Mouse (Mus musculus): ENCODE measurements around the gene Cfap100. TPM values are rescaled to one million over a fixed set of nuclear protein-coding genes. Genes with fewer than 3 reads are reported as not detected.

The Cfap100 gene
- polyA plus RNA-seq, 1 experiment from 2014 or later: 0.44 TPM

- Histone ChIP-seq H3K9me3 (no peaks in the 10 kb centered on the region), H3K36me3 (no peaks in the 10 kb centered on the region), H3K4me1 (peaks cover 3% of the 10 kb centered on the region; the same call in 1 of the 2 replicates), H3K27me3 (no peaks in the 10 kb centered on the region), H3K4me2 (no peak overlapping the region), H3K9ac (no peak overlapping the region), H3K27ac (no peak overlapping the region), H3K4me3 (no peak overlapping the region)
- WGBS: 80% methylated on average over 5 of the region's 5 CpGs
- no peak for ATAC-seq (ENCODE audit: insufficient number of reproducible peaks, low FRiP score, low TSS enrichment, low read depth)
Measured at GRCm38 (mm10) chr6:90453751-90454150, 25.2 kb upstream of the Cfap100 start.

- Histone ChIP-seq H3K36me3 (no peaks in the 10 kb centered on the region), H3K4me1 (peaks cover 3% of the 10 kb centered on the region; the same call in 1 of the 2 replicates), H3K27ac (no peak overlapping the region), H3K27me3 (no peaks in the 10 kb centered on the region), H3K9ac (no peak overlapping the region), H3K9me3 (no peaks in the 10 kb centered on the region), H3K4me3 (no peak overlapping the region), H3K4me2 (no peak overlapping the region)
- no peak for ATAC-seq (ENCODE audit: insufficient number of reproducible peaks, low FRiP score, low TSS enrichment, low read depth)
Measured at GRCm38 (mm10) chr6:90452603-90453002, 24.0 kb upstream of the Cfap100 start.

GRCm38 (mm10) chr6:90451512-90451911 lies 22.9 kb upstream of the Cfap100 start:
- Histone ChIP-seq H3K9ac (no peak overlapping the region), H3K27me3 (no peaks in the 10 kb centered on the region), H3K4me3 (no peak overlapping the region), H3K4me2 (no peak overlapping the region), H3K36me3 (no peaks in the 10 kb centered on the region), H3K9me3 (no peaks in the 10 kb centered on the region), H3K4me1 (peaks cover 3% of the 10 kb centered on the region; the same call in 1 of the 2 replicates), H3K27ac (no peak overlapping the region)
- 87% methylated on average over 5 of the region's 5 CpGs for WGBS
- no peak for ATAC-seq (ENCODE audit: insufficient number of reproducible peaks, low FRiP score, low TSS enrichment, low read depth)

- Histone ChIP-seq H3K4me3 (no peak overlapping the region), H3K36me3 (no peaks in the 10 kb centered on the region), H3K4me2 (no peak overlapping the region), H3K9ac (no peak overlapping the region), H3K4me1 (peaks cover 3% of the 10 kb centered on the region; the same call in 1 of the 2 replicates), H3K9me3 (no peaks in the 10 kb centered on the region), H3K27me3 (no peaks in the 10 kb centered on the region), H3K27ac (no peak overlapping the region)
- no peak for ATAC-seq (ENCODE audit: insufficient number of reproducible peaks, low FRiP score, low TSS enrichment, low read depth)
- 72% methylated on average over 5 of the region's 5 CpGs for WGBS
Measured at GRCm38 (mm10) chr6:90450697-90451096, 22.1 kb upstream of the Cfap100 start.

GRCm38 (mm10) chr6:90450179-90450578 lies 21.6 kb upstream of the Cfap100 start:
- Histone ChIP-seq H3K4me1 (peaks cover 3% of the 10 kb centered on the region; the same call in 1 of the 2 replicates), H3K27me3 (no peaks in the 10 kb centered on the region), H3K4me3 (no peak overlapping the region), H3K36me3 (no peaks in the 10 kb centered on the region), H3K4me2 (no peak overlapping the region), H3K27ac (no peak overlapping the region), H3K9me3 (no peaks in the 10 kb centered on the region), H3K9ac (no peak overlapping the region)
- ATAC-seq (ENCODE audit: insufficient number of reproducible peaks, low FRiP score, low TSS enrichment, low read depth): no peak
- 25% methylated on average over 7 of the region's 7 CpGs for WGBS

- Histone ChIP-seq H3K27me3 (no peaks in the 10 kb centered on the region), H3K4me2 (no peak overlapping the region), H3K4me3 (no peak overlapping the region), H3K9ac (no peak overlapping the region), H3K36me3 (no peaks in the 10 kb centered on the region), H3K9me3 (no peaks in the 10 kb centered on the region), H3K27ac (no peak overlapping the region), H3K4me1 (peaks cover 3% of the 10 kb centered on the region; the same call in 1 of the 2 replicates)
- ATAC-seq (ENCODE audit: insufficient number of reproducible peaks, low FRiP score, low TSS enrichment, low read depth): no peak
- 60% methylated on average over 4 of the region's 4 CpGs for WGBS
Measured at GRCm38 (mm10) chr6:90446883-90447282, 18.3 kb upstream of the Cfap100 start.

- 87% methylated on average over 3 of the region's 3 CpGs for WGBS
- Histone ChIP-seq H3K27ac (no peak overlapping the region), H3K9ac (no peak overlapping the region), H3K9me3 (no peaks in the 10 kb centered on the region), H3K4me2 (no peak overlapping the region), H3K36me3 (no peaks in the 10 kb centered on the region), H3K4me1 (no peaks in the 10 kb centered on the region), H3K27me3 (no peaks in the 10 kb centered on the region), H3K4me3 (no peak overlapping the region)
- ATAC-seq (ENCODE audit: insufficient number of reproducible peaks, low FRiP score, low TSS enrichment, low read depth): no peak
Measured at GRCm38 (mm10) chr6:90437041-90437440, 8.4 kb upstream of the Cfap100 start.

- Histone ChIP-seq H3K9ac (no peak overlapping the region), H3K27ac (no peak overlapping the region), H3K4me2 (no peak overlapping the region), H3K9me3 (no peaks in the 10 kb centered on the region), H3K36me3 (no peaks in the 10 kb centered on the region), H3K27me3 (no peaks in the 10 kb centered on the region), H3K4me3 (no peak overlapping the region), H3K4me1 (no peaks in the 10 kb centered on the region)
- 78% methylated on average over 10 of the region's 10 CpGs for WGBS
- no peak for ATAC-seq (ENCODE audit: insufficient number of reproducible peaks, low FRiP score, low TSS enrichment, low read depth)
Measured at GRCm38 (mm10) chr6:90436192-90436907, 7.8 kb upstream of the Cfap100 start.

- no peaks in the 10 kb centered on the region for H3K27me3 ChIP-seq
- no peak overlapping the region for H3K4me3 ChIP-seq
- ATAC-seq (ENCODE audit: insufficient number of reproducible peaks, low FRiP score, low TSS enrichment, low read depth): peak; percentile 27; the same call in 1 of the 2 replicates
- H3K27ac ChIP-seq: no peak overlapping the region
- H3K9me3 ChIP-seq: no peaks in the 10 kb centered on the region
- no peak overlapping the region for H3K9ac ChIP-seq
- H3K4me2 ChIP-seq: no peak overlapping the region
- H3K4me1 ChIP-seq: no peaks in the 10 kb centered on the region
- no peaks in the 10 kb centered on the region for H3K36me3 ChIP-seq
- 16% methylated on average over 11 of the region's 11 CpGs for WGBS
Measured at GRCm38 (mm10) chr6:90435195-90435618, 6.6 kb upstream of the Cfap100 start.

- Histone ChIP-seq H3K27ac (no peak overlapping the region), H3K9me3 (no peaks in the 10 kb centered on the region), H3K27me3 (no peaks in the 10 kb centered on the region), H3K4me2 (no peak overlapping the region), H3K9ac (no peak overlapping the region), H3K36me3 (no peaks in the 10 kb centered on the region), H3K4me1 (no peaks in the 10 kb centered on the region), H3K4me3 (no peak overlapping the region)
- WGBS: 69% methylated on average over 3 of the region's 3 CpGs
- ATAC-seq (ENCODE audit: insufficient number of reproducible peaks, low FRiP score, low TSS enrichment, low read depth): 0 out of 2 replicates have a peak, but pooled peaks have one; percentile 15
Measured at GRCm38 (mm10) chr6:90434687-90435086, 6.1 kb upstream of the Cfap100 start.

GRCm38 (mm10) chr6:90431487-90431886 lies 2.9 kb upstream of the Cfap100 start:
- 63% methylated on average over 2 of the region's 2 CpGs for WGBS
- no peak for ATAC-seq (ENCODE audit: insufficient number of reproducible peaks, low FRiP score, low TSS enrichment, low read depth)
- no peak overlapping the region for H3K9ac ChIP-seq

GRCm38 (mm10) chr6:90429911-90430310 lies 1.3 kb upstream of the Cfap100 start:
- Histone ChIP-seq H3K27me3 (peaks cover 16% of the 10 kb centered on the region), H3K9me3 (no peaks in the 10 kb centered on the region), H3K27ac (no peak overlapping the region), H3K4me2 (no peak overlapping the region), H3K4me1 (peaks cover 10% of the 10 kb centered on the region; the same call in 1 of the 2 replicates), H3K36me3 (no peaks in the 10 kb centered on the region), H3K4me3 (no peak overlapping the region), H3K9ac (no peak overlapping the region)
- ATAC-seq (ENCODE audit: insufficient number of reproducible peaks, low FRiP score, low TSS enrichment, low read depth): no peak
- 75% methylated on average over 14 of the region's 14 CpGs for WGBS

More at GRCm38 (mm10) chr6:90431487-90431886, 2.9 kb upstream of the Cfap100 start:
- Histone ChIP-seq H3K27me3 (peaks cover 13% of the 10 kb centered on the region), H3K4me3 (no peak overlapping the region), H3K36me3 (no peaks in the 10 kb centered on the region), H3K9me3 (no peaks in the 10 kb centered on the region), H3K4me1 (peaks cover 10% of the 10 kb centered on the region; the same call in 1 of the 2 replicates), H3K27ac (no peak overlapping the region), H3K4me2 (no peak overlapping the region)

Data from limb, embryonic 15.5 days (tissue).